Mouse (Mus musculus): ENCODE measurements around the gene Gm49450. TPM values are rescaled to one million over a fixed set of nuclear protein-coding genes. Genes with fewer than 3 reads are reported as not detected.
"Not testable (repeated sequence)": the region's sequence is repeated elsewhere in the genome, so short reads cannot be mapped to it uniquely, and the experiment has no call there.

Gm49450 gene
- total RNA-seq, 4 experiments from 2014 or later, result not detected

GRCm38 (mm10) chr15:98928598-98929240 is 24.6 kb downstream of the Gm49450 start:
- peak; percentile 57 to 61 for DNase-seq (ENCODE audit: low spot score in 2 of 2)

GRCm38 (mm10) chr15:98927566-98927965 is 25.8 kb downstream of the Gm49450 start:
- no peak for DNase-seq (ENCODE audit: low spot score in 2 of 2)

- no peak for DNase-seq (ENCODE audit: low spot score in 2 of 2)
Observed at GRCm38 (mm10) chr15:98924682-98925081, 28.7 kb downstream of the Gm49450 start.

- DNase-seq (ENCODE audit: low spot score in 2 of 2), result no peak
Observed at GRCm38 (mm10) chr15:98923031-98923537, 30.3 kb downstream of the Gm49450 start.

- DNase-seq (ENCODE audit: low spot score in 2 of 2), result no peak
Observed at GRCm38 (mm10) chr15:98922581-98922980, 30.8 kb downstream of the Gm49450 start.

- no peak for DNase-seq (ENCODE audit: low spot score in 2 of 2)
Observed at GRCm38 (mm10) chr15:98921510-98921909, 31.8 kb downstream of the Gm49450 start.

- not testable (repeated sequence) for DNase-seq (ENCODE audit: low spot score in 2 of 2)
Observed at GRCm38 (mm10) chr15:98918499-98918895, 34.9 kb downstream of the Gm49450 start.

- peak; percentile 94 to 99 for DNase-seq (ENCODE audit: low spot score in 2 of 2)
Observed at GRCm38 (mm10) chr15:98917538-98918498, 35.5 kb downstream of the Gm49450 start, which contains the start of gene Lmbr1l. Gene Lmbr1l, minus strand, starts transcription at chr15:98918231.

- DNase-seq (ENCODE audit: low spot score in 2 of 2), result no peak
Observed at GRCm38 (mm10) chr15:98917091-98917490, 36.3 kb downstream of the Gm49450 start.

GRCm38 (mm10) chr15:98916016-98916415 is 37.3 kb downstream of the Gm49450 start:
- DNase-seq (ENCODE audit: low spot score in 2 of 2), result no peak

GRCm38 (mm10) chr15:98914903-98915302 is 38.4 kb downstream of the Gm49450 start:
- DNase-seq (ENCODE audit: low spot score in 2 of 2), result no peak

GRCm38 (mm10) chr15:98904692-98905091 is 48.7 kb downstream of the Gm49450 start:
- no peak for DNase-seq (ENCODE audit: low spot score in 2 of 2)

GRCm38 (mm10) chr15:98902600-98902999 is 50.8 kb downstream of the Gm49450 start:
- DNase-seq (ENCODE audit: low spot score in 2 of 2), result no peak

- no peak for DNase-seq (ENCODE audit: low spot score in 2 of 2)
Observed at GRCm38 (mm10) chr15:98901530-98901929, 51.8 kb downstream of the Gm49450 start.

GRCm38 (mm10) chr15:98897928-98898800 is 55.2 kb downstream of the Gm49450 start, which contains the start of gene Dhh:
Gene Dhh, minus strand, starts transcription at chr15:98898540.
- DNase-seq (ENCODE audit: low spot score in 2 of 2), result no peak

- DNase-seq (ENCODE audit: low spot score in 2 of 2), result no peak
Observed at GRCm38 (mm10) chr15:98897495-98897894, 55.9 kb downstream of the Gm49450 start.

GRCm38 (mm10) chr15:98895635-98896589 is 57.4 kb downstream of the Gm49450 start:
- DNase-seq (ENCODE audit: low spot score in 2 of 2), result no peak

GRCm38 (mm10) chr15:98894746-98895634 is 58.4 kb downstream of the Gm49450 start:
- DNase-seq (ENCODE audit: low spot score in 2 of 2), result no peak
